Mouse (Mus musculus): ENCODE measurements around the gene Agbl4. TPM values are rescaled to one million over a fixed set of nuclear protein-coding genes. Genes with fewer than 3 reads are reported as not detected.

Agbl4 gene
- polyA plus RNA-seq, 1 experiment from 2014 or later: 2.5 TPM

- ATAC-seq: peak; percentile 57; the same call in 1 of the 2 replicates
- Histone ChIP-seq H3K36me3 (ENCODE audit: poor library complexity, severe bottlenecking) (no peaks in the 10 kb centered on the region), H3K9ac (no peak overlapping the region), H3K4me3 (no peak overlapping the region), H3K27me3 (peaks cover 13% of the 10 kb centered on the region; the same call in 1 of the 2 replicates), H3K4me2 (no peak overlapping the region), H3K9me3 (replicated peaks) (no peaks in the 10 kb centered on the region), H3K4me1 (peaks cover 8% of the 10 kb centered on the region), H3K27ac (no peak overlapping the region)
- 37% methylated on average over 12 of the region's 12 CpGs for WGBS
Observed at GRCm38 (mm10) chr4:111670566-111671421, 1273.3 kb downstream of the Agbl4 start.

GRCm38 (mm10) chr4:111671440-111671839, 1274.0 kb downstream of the Agbl4 start:
- Histone ChIP-seq H3K27ac (no peak overlapping the region), H3K9me3 (replicated peaks) (no peaks in the 10 kb centered on the region)
- 70% methylated on average over 4 of the region's 4 CpGs for WGBS

GRCm38 (mm10) chr4:111673904-111674303, 1276.4 kb downstream of the Agbl4 start:
- H3K9ac ChIP-seq: no peak overlapping the region
- H3K27ac ChIP-seq: no peak overlapping the region
- no peak overlapping the region for H3K4me3 ChIP-seq
- H3K4me1 ChIP-seq: peaks cover 8% of the 10 kb centered on the region
- H3K9me3 ChIP-seq (replicated peaks): no peaks in the 10 kb centered on the region
- no peak for ATAC-seq
- no peak overlapping the region for H3K4me2 ChIP-seq
- no peaks in the 10 kb centered on the region for H3K36me3 ChIP-seq (ENCODE audit: poor library complexity, severe bottlenecking)
- 0 out of 2 replicates have a peak, but pooled peaks cover 8% of the 10 kb centered on the region for H3K27me3 ChIP-seq

More at GRCm38 (mm10) chr4:111671440-111671839, 1274.0 kb downstream of the Agbl4 start:
- Histone ChIP-seq H3K4me1 (peaks cover 8% of the 10 kb centered on the region), H3K4me3 (no peak overlapping the region), H3K36me3 (ENCODE audit: poor library complexity, severe bottlenecking) (no peaks in the 10 kb centered on the region), H3K9ac (no peak overlapping the region), H3K4me2 (no peak overlapping the region), H3K27me3 (peaks cover 13% of the 10 kb centered on the region; the same call in 1 of the 2 replicates)
- ATAC-seq: 0 out of 2 replicates have a peak, but pooled peaks have one; percentile 16

- no peak overlapping the region for H3K4me2 ChIP-seq
- H3K9me3 ChIP-seq (replicated peaks): no peaks in the 10 kb centered on the region
- no peak overlapping the region for H3K4me3 ChIP-seq
- H3K27me3 ChIP-seq: 0 out of 2 replicates have a peak, but pooled peaks cover 11% of the 10 kb centered on the region
- H3K27ac ChIP-seq: no peak overlapping the region
- peaks cover 19% of the 10 kb centered on the region for H3K4me1 ChIP-seq
- ATAC-seq: no peak
- WGBS: 90% methylated on average over 5 of the region's 5 CpGs
- no peak overlapping the region for H3K9ac ChIP-seq
- H3K36me3 ChIP-seq (ENCODE audit: poor library complexity, severe bottlenecking): no peaks in the 10 kb centered on the region
Observed at GRCm38 (mm10) chr4:111681926-111682325, 1284.5 kb downstream of the Agbl4 start.

GRCm38 (mm10) chr4:111682793-111683192, 1285.3 kb downstream of the Agbl4 start:
- Histone ChIP-seq H3K9me3 (replicated peaks) (no peaks in the 10 kb centered on the region), H3K36me3 (ENCODE audit: poor library complexity, severe bottlenecking) (no peaks in the 10 kb centered on the region), H3K27ac (no peak overlapping the region), H3K4me3 (no peak overlapping the region), H3K27me3 (0 out of 2 replicates have a peak, but pooled peaks cover 11% of the 10 kb centered on the region), H3K9ac (no peak overlapping the region), H3K4me1 (peaks cover 20% of the 10 kb centered on the region), H3K4me2 (no peak overlapping the region)
- ATAC-seq: no peak
- WGBS: 76% methylated on average over 3 of the region's 3 CpGs

GRCm38 (mm10) chr4:111683843-111684242, 1286.4 kb downstream of the Agbl4 start:
- 33% methylated on average over 5 of the region's 5 CpGs for WGBS
- Histone ChIP-seq H3K27me3 (peaks cover 21% of the 10 kb centered on the region), H3K27ac (no peak overlapping the region), H3K4me1 (peaks cover 20% of the 10 kb centered on the region), H3K36me3 (ENCODE audit: poor library complexity, severe bottlenecking) (no peaks in the 10 kb centered on the region), H3K4me3 (no peak overlapping the region), H3K9me3 (replicated peaks) (no peaks in the 10 kb centered on the region), H3K4me2 (no peak overlapping the region), H3K9ac (no peak overlapping the region)
- ATAC-seq: peak; percentile 57

GRCm38 (mm10) chr4:111685951-111686350, 1288.5 kb downstream of the Agbl4 start:
- peak; percentile 75 for ATAC-seq
- H3K27ac ChIP-seq: no peak overlapping the region
- no peaks in the 10 kb centered on the region for H3K9me3 ChIP-seq (replicated peaks)
- no peak overlapping the region for H3K4me2 ChIP-seq
- 23% methylated on average over 2 of the region's 2 CpGs for WGBS
- peaks cover 25% of the 10 kb centered on the region for H3K4me1 ChIP-seq
- no peak overlapping the region for H3K4me3 ChIP-seq
- H3K9ac ChIP-seq: no peak overlapping the region
- H3K27me3 ChIP-seq: peaks cover 35% of the 10 kb centered on the region
- H3K36me3 ChIP-seq (ENCODE audit: poor library complexity, severe bottlenecking): no peaks in the 10 kb centered on the region

- H3K4me2 ChIP-seq: peak overlapping the region; percentile 39
- no peaks in the 10 kb centered on the region for H3K9me3 ChIP-seq (replicated peaks)
- no peak overlapping the region for H3K27ac ChIP-seq
- peaks cover 26% of the 10 kb centered on the region for H3K27me3 ChIP-seq
- peak; percentile 69 for ATAC-seq
- peaks cover 35% of the 10 kb centered on the region for H3K4me1 ChIP-seq
- WGBS: 4% methylated on average over 9 of the region's 9 CpGs
- H3K9ac ChIP-seq: no peak overlapping the region
- H3K4me3 ChIP-seq: no peak overlapping the region
- H3K36me3 ChIP-seq (ENCODE audit: poor library complexity, severe bottlenecking): no peaks in the 10 kb centered on the region
Observed at GRCm38 (mm10) chr4:111686951-111687350, 1289.5 kb downstream of the Agbl4 start.

- H3K36me3 ChIP-seq (ENCODE audit: poor library complexity, severe bottlenecking): no peaks in the 10 kb centered on the region
- WGBS: 10% methylated on average over 6 of the region's 6 CpGs
- H3K9me3 ChIP-seq (replicated peaks): no peaks in the 10 kb centered on the region
- H3K27ac ChIP-seq: no peak overlapping the region
- H3K4me2 ChIP-seq: no peak overlapping the region
- no peak overlapping the region for H3K9ac ChIP-seq
- no peak overlapping the region for H3K4me3 ChIP-seq
- peaks cover 24% of the 10 kb centered on the region for H3K27me3 ChIP-seq
- no peak for ATAC-seq
- peaks cover 36% of the 10 kb centered on the region for H3K4me1 ChIP-seq
Observed at GRCm38 (mm10) chr4:111687613-111688012, 1290.2 kb downstream of the Agbl4 start.

GRCm38 (mm10) chr4:111691057-111691543, 1293.6 kb downstream of the Agbl4 start:
- WGBS: 23% methylated on average over 5 of the region's 5 CpGs
- peak; percentile 79 for ATAC-seq
- Histone ChIP-seq H3K4me3 (no peak overlapping the region), H3K36me3 (ENCODE audit: poor library complexity, severe bottlenecking) (no peaks in the 10 kb centered on the region), H3K27me3 (peaks cover 24% of the 10 kb centered on the region), H3K9ac (no peak overlapping the region), H3K4me1 (peaks cover 25% of the 10 kb centered on the region), H3K9me3 (replicated peaks) (no peaks in the 10 kb centered on the region), H3K27ac (no peak overlapping the region), H3K4me2 (no peak overlapping the region)

GRCm38 (mm10) chr4:111701381-111701780, 1303.9 kb downstream of the Agbl4 start:
- H3K4me1 ChIP-seq: no peaks in the 10 kb centered on the region
- H3K27me3 ChIP-seq: no peaks in the 10 kb centered on the region
- WGBS: 89% methylated on average over 1 of the region's 1 CpGs
- no peak overlapping the region for H3K4me3 ChIP-seq
- ATAC-seq: no peak
- H3K9ac ChIP-seq: no peak overlapping the region
- H3K9me3 ChIP-seq (replicated peaks): no peaks in the 10 kb centered on the region
- no peak overlapping the region for H3K4me2 ChIP-seq
- H3K27ac ChIP-seq: no peak overlapping the region
- no peaks in the 10 kb centered on the region for H3K36me3 ChIP-seq (ENCODE audit: poor library complexity, severe bottlenecking)

GRCm38 (mm10) chr4:111704126-111704525, 1306.7 kb downstream of the Agbl4 start:
- Histone ChIP-seq H3K36me3 (ENCODE audit: poor library complexity, severe bottlenecking) (no peaks in the 10 kb centered on the region), H3K9me3 (replicated peaks) (no peaks in the 10 kb centered on the region), H3K4me1 (no peaks in the 10 kb centered on the region), H3K9ac (no peak overlapping the region), H3K4me3 (no peak overlapping the region), H3K27ac (no peak overlapping the region), H3K27me3 (no peaks in the 10 kb centered on the region), H3K4me2 (no peak overlapping the region)
- 92% methylated on average over 2 of the region's 2 CpGs for WGBS
- no peak for ATAC-seq
